Mouse (Mus musculus) liver, embryonic 12.5 days (tissue): ENCODE measurements around the gene Acvr1. TPM values are rescaled to one million over a fixed set of nuclear protein-coding genes. Genes with fewer than 3 reads are reported as not detected.

ENCODE experiments used
- ATAC-seq: fragments of 200-750 bp; cut with Nextera tagmentation; 2 replicates; pipeline ENCODE4 v1.8.0; 2017; ENCODE audit warnings: moderate number of reproducible peaks, mild to moderate bottlenecking, moderate library complexity
- H3K27ac ChIP-seq: fragments of 300-500 bp; sonication (generic); 2 replicates; pipeline ENCODE4 v1.5.1; 2016; ENCODE audit warnings: mild to moderate bottlenecking
- H3K27me3 ChIP-seq: fragments of 300-500 bp; sonication (generic); replicated peaks from 2 replicates; pipeline ENCODE4 v1.6.1; 2016; ENCODE audit warnings: mild to moderate bottlenecking, moderate library complexity
- H3K36me3 ChIP-seq: fragments of 300-500 bp; sonication (generic); 2 replicates; pipeline ENCODE4 v1.6.1; 2016; ENCODE audit warnings: mild to moderate bottlenecking, moderate library complexity
- H3K4me1 ChIP-seq: fragments of 300-500 bp; sonication (generic); 2 replicates; pipeline ENCODE4 v1.6.1; 2016
- H3K4me2 ChIP-seq: fragments of 300-500 bp; sonication (generic); 2 replicates; pipeline ENCODE4 v1.6.1; 2016; ENCODE audit warnings: mild to moderate bottlenecking, moderate library complexity
- H3K4me3 ChIP-seq: fragments of 300-500 bp; sonication (generic); 2 replicates; pipeline ENCODE4 v1.5.1; 2016; ENCODE audit warnings: mild to moderate bottlenecking, moderate library complexity
- H3K9ac ChIP-seq: fragments of 300-500 bp; sonication (generic); 2 replicates; pipeline ENCODE4 v1.6.1; 2016; ENCODE audit warnings: mild to moderate bottlenecking, moderate library complexity
- H3K9me3 ChIP-seq: fragments of 300-500 bp; sonication (generic); replicated peaks from 2 replicates; pipeline ENCODE4 v1.6.1; 2016; ENCODE audit warnings: mild to moderate bottlenecking, moderate library complexity
- WGBS: fragments of 180-500 bp; shearing (Covaris S2); methylation state at CpG from one replicate; pipeline ENCODE4 v1.1.7; 2016; ENCODE audit not compliant: insufficient replicate concordance; 5-methylcytosine and 5-hydroxymethylcytosine counted together
- polyA plus RNA-seq: library from polyadenylated mRNA; unstranded; fragments of >200 nt; fragmentation: Nextera tagmentation; extraction: Ambion mirVana; gene quantifications from 2 replicates; pipeline ENCODE4 v1.2.1, GENCODE M21; 2016

Acvr1 gene
- polyA plus RNA-seq = 3.4 and 3.8 TPM in 2 replicates

GRCm38 (mm10) chr2:58567066-58567810 lies at the start of gene Acvr1, which contains the start of gene Upp2:
Acvr1 (minus strand) TSS chr2:58567157.
Upp2 (plus strand) TSS chr2:58567298.
- Histone ChIP-seq H3K4me1 (peaks cover 8% of the 10 kb centered on the region; the same call in 1 of the 2 replicates), H3K4me3 (peak within 1 kb of the TSS; percentile 69), H3K4me2 (peak within 1 kb of the TSS; percentile 75), H3K36me3 (no peaks in the 10 kb centered on the region), H3K27me3 (peaks cover 44% of the 10 kb centered on the region), H3K9me3 (no peaks in the 10 kb centered on the region), H3K9ac (peak within 1 kb of the TSS; percentile 70), H3K27ac (peak within 1 kb of the TSS; percentile 82)
- peak; percentile 75 for ATAC-seq
- 0% methylated on average over 45 of the region's 80 CpGs for WGBS

DNA sequence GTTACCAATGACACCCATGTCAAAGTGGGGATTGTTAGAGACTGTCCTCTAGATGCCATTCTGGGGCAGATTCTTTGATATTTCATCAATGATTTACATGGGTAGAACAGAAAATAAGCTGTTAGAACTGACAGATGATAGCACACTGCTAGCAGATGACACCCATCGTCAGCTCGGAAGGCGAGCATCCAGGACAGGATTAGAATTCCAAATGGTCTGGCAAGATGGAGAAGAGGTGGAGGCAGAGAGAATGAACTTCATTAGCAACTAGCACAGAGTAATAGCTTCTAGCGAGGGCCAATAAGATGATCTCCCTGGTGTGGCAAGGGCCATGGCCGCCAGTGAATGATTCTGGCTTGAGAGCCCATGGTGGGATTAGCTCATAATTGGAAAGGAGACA lies 48.8 kb upstream of the Acvr1 start:
- H3K27ac ChIP-seq = no peak overlapping the region
- WGBS = 80% methylated on average over 5 of the region's 5 CpGs
- no peak for ATAC-seq
- no peak overlapping the region for H3K4me3 ChIP-seq
- H3K9ac ChIP-seq = no peak overlapping the region
- no peaks in the 10 kb centered on the region for H3K4me1 ChIP-seq
- H3K27me3 ChIP-seq = no peaks in the 10 kb centered on the region
- no peak overlapping the region for H3K4me2 ChIP-seq
- H3K9me3 ChIP-seq = no peaks in the 10 kb centered on the region
- no peaks in the 10 kb centered on the region for H3K36me3 ChIP-seq

DNA sequence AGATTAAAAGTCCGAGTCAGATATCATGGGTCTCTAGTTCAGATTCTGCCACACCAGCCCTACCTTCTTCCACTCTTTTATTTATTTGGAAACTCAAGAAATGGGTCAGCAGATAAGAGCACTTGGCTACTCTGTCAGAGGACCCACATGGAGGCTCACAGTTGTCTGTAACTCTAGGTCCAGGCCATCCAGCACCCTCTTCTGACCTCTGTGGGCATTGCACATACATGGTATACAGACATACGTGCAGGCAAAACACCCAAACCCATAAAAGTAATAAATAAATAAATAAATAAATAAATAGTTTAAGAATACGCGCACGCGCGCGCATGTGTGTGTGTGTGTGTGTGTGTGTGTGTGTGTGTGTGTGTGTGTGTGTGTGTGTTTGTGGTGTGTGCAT lies 47.9 kb upstream of the Acvr1 start:
- Histone ChIP-seq H3K27ac (no peak overlapping the region), H3K4me1 (no peaks in the 10 kb centered on the region), H3K36me3 (no peaks in the 10 kb centered on the region), H3K9ac (no peak overlapping the region), H3K27me3 (no peaks in the 10 kb centered on the region), H3K4me2 (no peak overlapping the region), H3K9me3 (no peaks in the 10 kb centered on the region), H3K4me3 (no peak overlapping the region)
- no peak for ATAC-seq
- WGBS = 86% methylated on average over 8 of the region's 8 CpGs

DNA sequence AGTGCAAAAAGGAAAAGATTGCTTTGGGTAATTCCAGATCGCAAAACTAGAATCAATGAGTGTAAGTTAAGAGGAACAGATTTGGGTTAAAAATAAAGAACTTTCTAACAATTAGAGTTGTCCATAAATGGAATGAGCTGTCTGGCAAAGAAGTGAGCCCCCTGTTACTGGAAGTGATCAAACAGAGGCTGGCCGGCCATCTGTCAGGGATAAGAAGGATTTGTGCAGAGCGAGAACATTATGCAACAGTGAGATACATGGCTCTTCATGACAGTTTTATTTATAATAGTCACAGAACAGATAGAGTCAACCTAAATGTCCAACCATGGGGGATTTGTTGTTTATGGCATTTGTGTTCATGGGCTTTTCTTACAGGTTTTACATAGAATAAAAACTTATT lies 46.8 kb upstream of the Acvr1 start:
- H3K9ac ChIP-seq = no peak overlapping the region
- no peaks in the 10 kb centered on the region for H3K27me3 ChIP-seq
- H3K9me3 ChIP-seq = no peaks in the 10 kb centered on the region
- ATAC-seq = no peak
- H3K4me3 ChIP-seq = no peak overlapping the region
- no peaks in the 10 kb centered on the region for H3K36me3 ChIP-seq
- no peak overlapping the region for H3K27ac ChIP-seq
- no peaks in the 10 kb centered on the region for H3K4me1 ChIP-seq
- no peak overlapping the region for H3K4me2 ChIP-seq
- 69% methylated on average over 3 of the region's 3 CpGs for WGBS

DNA sequence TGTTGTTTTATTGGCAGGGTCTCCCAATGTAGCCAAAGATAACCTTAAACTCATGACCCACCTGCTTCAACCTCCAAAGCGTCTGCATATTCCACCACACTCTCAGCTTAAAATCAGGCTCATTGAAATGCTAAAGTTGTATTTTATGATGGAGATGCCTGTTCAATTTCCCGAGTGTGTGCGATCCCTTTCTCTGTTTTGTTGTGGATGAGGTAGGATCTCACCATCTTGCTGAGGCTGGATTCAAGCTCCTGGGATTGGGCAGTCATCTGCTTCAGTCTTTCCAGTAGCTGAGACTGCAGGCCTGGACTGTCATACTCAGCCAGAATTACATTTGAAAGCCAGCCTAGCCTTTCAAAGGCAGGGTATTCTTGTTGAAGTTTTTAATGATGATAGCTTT lies 37.8 kb upstream of the Acvr1 start:
- no peak for ATAC-seq
- H3K4me2 ChIP-seq = no peak overlapping the region
- no peaks in the 10 kb centered on the region for H3K4me1 ChIP-seq
- H3K9me3 ChIP-seq = no peaks in the 10 kb centered on the region
- H3K9ac ChIP-seq = no peak overlapping the region
- no peaks in the 10 kb centered on the region for H3K27me3 ChIP-seq
- H3K4me3 ChIP-seq = no peak overlapping the region
- H3K27ac ChIP-seq = no peak overlapping the region
- 72% methylated on average over 3 of the region's 3 CpGs for WGBS
- no peaks in the 10 kb centered on the region for H3K36me3 ChIP-seq

DNA sequence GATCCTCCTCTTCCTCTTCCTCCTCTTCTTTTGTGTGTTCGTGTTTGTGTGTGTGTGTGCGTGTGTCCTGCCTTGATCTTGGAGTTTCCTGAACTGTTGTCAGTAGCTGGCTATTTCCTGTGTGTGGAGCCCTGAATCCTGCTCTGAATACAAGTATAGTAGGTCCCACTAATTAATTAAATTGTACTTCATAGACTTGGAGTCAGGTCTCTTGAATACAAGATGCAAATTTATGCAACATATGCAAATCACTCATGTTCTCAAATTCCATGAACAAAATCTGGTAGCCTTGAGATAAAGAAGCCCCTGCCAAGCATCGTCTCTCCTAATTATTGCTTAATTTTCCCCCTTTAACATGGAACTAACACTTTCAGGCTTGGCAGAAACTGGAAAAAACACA lies 36.4 kb upstream of the Acvr1 start:
- H3K9me3 ChIP-seq = no peaks in the 10 kb centered on the region
- no peak for ATAC-seq
- no peaks in the 10 kb centered on the region for H3K4me1 ChIP-seq
- H3K4me3 ChIP-seq = no peak overlapping the region
- no peak overlapping the region for H3K27ac ChIP-seq
- WGBS = 55% methylated on average over 3 of the region's 3 CpGs
- no peaks in the 10 kb centered on the region for H3K36me3 ChIP-seq
- no peaks in the 10 kb centered on the region for H3K27me3 ChIP-seq
- no peak overlapping the region for H3K4me2 ChIP-seq
- H3K9ac ChIP-seq = no peak overlapping the region

- Histone ChIP-seq H3K27ac (no peak overlapping the region), H3K4me3 (no peak overlapping the region), H3K4me1 (no peaks in the 10 kb centered on the region), H3K4me2 (no peak overlapping the region), H3K36me3 (no peaks in the 10 kb centered on the region), H3K9me3 (no peaks in the 10 kb centered on the region), H3K27me3 (no peaks in the 10 kb centered on the region), H3K9ac (no peak overlapping the region)
- 66% methylated on average over 4 of the region's 4 CpGs for WGBS
- ATAC-seq = no peak
Measured at GRCm38 (mm10) chr2:58601382-58601781, 34.4 kb upstream of the Acvr1 start.

- Histone ChIP-seq H3K9ac (no peak overlapping the region), H3K27me3 (no peaks in the 10 kb centered on the region), H3K4me2 (no peak overlapping the region), H3K27ac (no peak overlapping the region), H3K36me3 (no peaks in the 10 kb centered on the region), H3K9me3 (no peaks in the 10 kb centered on the region), H3K4me3 (no peak overlapping the region), H3K4me1 (no peaks in the 10 kb centered on the region)
- WGBS = 63% methylated on average over 6 of the region's 6 CpGs
- ATAC-seq = no peak
Measured at GRCm38 (mm10) chr2:58599639-58600038, 32.7 kb upstream of the Acvr1 start.

DNA sequence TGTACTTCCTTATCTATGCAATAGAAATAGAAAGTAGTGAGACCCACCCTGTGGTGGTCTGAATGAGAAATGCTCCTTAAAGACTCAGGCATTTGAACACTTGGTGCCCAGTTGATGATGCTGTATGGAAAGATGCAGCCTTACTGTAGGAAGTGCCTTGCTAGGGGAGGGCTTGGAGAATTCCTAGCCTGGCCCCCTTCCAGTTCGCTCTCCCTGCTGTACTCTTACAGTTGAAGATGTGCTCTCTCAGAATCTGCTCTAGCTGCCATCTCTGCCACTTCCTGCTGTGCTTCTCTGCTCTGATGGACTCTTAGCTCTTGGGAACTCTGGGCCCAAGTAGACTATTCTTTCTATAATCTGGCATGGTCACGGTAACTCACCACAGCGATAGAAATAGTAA lies 30.6 kb upstream of the Acvr1 start:
- H3K4me1 ChIP-seq = no peaks in the 10 kb centered on the region
- H3K9ac ChIP-seq = no peak overlapping the region
- no peak overlapping the region for H3K27ac ChIP-seq
- H3K4me3 ChIP-seq = no peak overlapping the region
- ATAC-seq = no peak
- no peaks in the 10 kb centered on the region for H3K9me3 ChIP-seq
- WGBS = 77% methylated on average over 3 of the region's 3 CpGs
- no peaks in the 10 kb centered on the region for H3K27me3 ChIP-seq
- H3K36me3 ChIP-seq = no peaks in the 10 kb centered on the region
- no peak overlapping the region for H3K4me2 ChIP-seq

GRCm38 (mm10) chr2:58596774-58597342 lies 29.9 kb upstream of the Acvr1 start:
- Histone ChIP-seq H3K36me3 (no peaks in the 10 kb centered on the region), H3K9me3 (no peaks in the 10 kb centered on the region), H3K4me1 (no peaks in the 10 kb centered on the region), H3K27me3 (no peaks in the 10 kb centered on the region), H3K4me3 (no peak overlapping the region), H3K4me2 (no peak overlapping the region), H3K9ac (no peak overlapping the region), H3K27ac (no peak overlapping the region)
- 72% methylated on average over 17 of the region's 17 CpGs for WGBS
- ATAC-seq = no peak

DNA sequence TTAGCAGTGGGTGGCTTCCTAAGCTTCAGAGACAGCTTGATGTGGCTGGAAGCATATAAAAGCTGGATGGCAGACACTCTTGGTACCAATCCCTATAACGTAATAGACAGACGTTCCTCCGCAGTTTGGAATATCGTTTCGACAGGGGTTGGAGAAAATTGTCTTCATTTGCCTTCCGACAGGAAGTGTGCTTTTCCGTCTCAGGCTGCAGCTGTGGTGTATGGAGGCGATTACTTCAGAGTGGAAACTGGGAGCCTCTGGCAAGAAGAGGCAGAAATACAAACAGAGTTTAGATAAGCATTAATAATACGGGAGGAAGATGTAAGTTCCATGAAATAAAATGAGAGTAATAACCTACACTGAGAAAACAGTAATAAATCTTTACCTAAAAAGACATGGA lies 28.4 kb upstream of the Acvr1 start:
- 52% methylated on average over 9 of the region's 9 CpGs for WGBS
- no peak for ATAC-seq
- H3K27me3 ChIP-seq = no peaks in the 10 kb centered on the region
- H3K4me2 ChIP-seq = no peak overlapping the region
- H3K9me3 ChIP-seq = no peaks in the 10 kb centered on the region
- H3K4me3 ChIP-seq = no peak overlapping the region
- H3K9ac ChIP-seq = no peak overlapping the region
- peak overlapping the region; percentile 8; the same call in 1 of the 2 replicates for H3K27ac ChIP-seq
- H3K36me3 ChIP-seq = no peaks in the 10 kb centered on the region
- H3K4me1 ChIP-seq = no peaks in the 10 kb centered on the region

DNA sequence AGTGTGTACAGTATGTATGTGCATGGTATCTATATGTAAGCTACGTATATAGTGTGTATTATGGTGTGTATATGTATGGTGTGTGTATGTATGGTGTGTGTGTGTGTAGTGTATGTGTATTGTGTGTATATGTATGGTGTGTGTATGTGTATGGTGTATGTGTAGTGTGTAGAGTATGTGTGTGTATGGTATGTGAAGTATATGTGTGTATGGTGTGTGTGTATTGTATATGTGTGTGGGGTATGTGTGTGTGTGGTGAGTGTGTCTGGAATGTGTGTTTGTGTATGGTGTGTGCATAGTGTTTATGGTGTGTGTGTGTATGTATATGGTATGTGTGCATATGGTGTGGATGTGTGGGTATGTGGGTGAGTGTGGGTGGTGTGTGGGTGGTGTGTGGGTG lies 23.1 kb upstream of the Acvr1 start:
- Histone ChIP-seq H3K36me3 (no peaks in the 10 kb centered on the region), H3K4me2 (no peak overlapping the region), H3K27me3 (no peaks in the 10 kb centered on the region), H3K27ac (no peak overlapping the region), H3K9me3 (no peaks in the 10 kb centered on the region), H3K4me1 (no peaks in the 10 kb centered on the region), H3K4me3 (no peak overlapping the region), H3K9ac (no peak overlapping the region)
- no peak for ATAC-seq
- 57% methylated on average over 1 of the region's 1 CpGs for WGBS
